Mouse (Mus musculus) megakaryocyte, embryonic 14.5 days (primary cell): ENCODE results near the gene Gm11238.
"Not testable (repeated sequence)": the region's sequence is repeated elsewhere in the genome, so short reads cannot be mapped to it uniquely, and the experiment has no call there.

Source experiments
- FLI1 ChIP-seq: IDR thresholded peaks from 2 replicates; pipeline ENCODE4 v1.6.1; 2012; ENCODE audit warnings: low read length, inconsistent platforms, mixed read lengths
- GATA1 ChIP-seq: IDR thresholded peaks from 3 replicates; pipeline ENCODE4 v1.6.1; 2012; ENCODE audit warnings: mixed read lengths, low read length, inconsistent platforms, borderline replicate concordance

DNA sequence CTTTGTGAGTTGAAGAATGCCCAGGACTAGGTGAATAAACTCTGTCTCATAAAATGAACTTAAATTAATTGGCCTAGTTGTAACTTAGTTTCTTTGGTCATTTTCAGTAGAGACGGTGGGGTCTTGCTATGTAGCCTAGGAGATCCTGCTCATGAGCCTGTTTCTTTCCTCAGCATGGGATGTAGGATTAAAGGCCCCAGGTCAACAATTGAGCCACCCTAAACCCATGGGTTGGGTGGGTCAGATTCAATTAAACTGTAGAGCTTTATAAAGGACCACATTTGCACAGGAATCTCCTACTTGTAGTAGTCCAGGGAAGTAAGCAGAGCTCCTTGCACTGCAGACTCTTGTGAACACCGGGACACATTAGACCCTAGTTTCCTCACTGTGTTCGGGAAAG, at the start of gene Gm11238:
- TF ChIP-seq GATA1, FLI1: not testable (repeated sequence)
